Mouse (Mus musculus): ENCODE results near the gene 6430548M08Rik. TPM values are rescaled to one million over a fixed set of nuclear protein-coding genes. Genes with fewer than 3 reads are reported as not detected.

Gene 6430548M08Rik
- polyA plus RNA-seq, 1 experiment: 40.4 TPM

DNA sequence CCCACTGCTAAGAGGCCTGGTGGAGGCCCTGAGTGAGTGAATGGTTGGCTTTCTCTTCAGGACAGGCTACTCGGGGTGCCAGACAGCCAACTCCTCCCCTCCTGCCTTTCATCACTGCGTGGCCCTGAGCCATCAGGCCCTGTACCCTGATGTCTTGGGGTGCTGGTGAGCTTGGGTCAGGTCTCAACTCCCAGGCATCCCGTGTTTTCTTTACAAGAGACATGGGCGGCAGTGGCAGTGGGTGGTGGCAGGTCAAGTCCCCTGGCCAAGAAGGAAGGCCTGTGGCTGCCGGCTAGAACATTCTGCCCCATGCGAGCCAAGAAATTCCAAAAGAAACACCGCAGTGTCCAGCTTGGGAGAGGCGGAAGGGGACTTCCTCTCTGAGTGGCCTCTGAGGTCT lies 72.5 kb downstream of the 6430548M08Rik start:
- Histone ChIP-seq H3K4me3 (ENCODE audit: insufficient read depth, low read length) (no peak overlapping the region), H3K27ac (ENCODE audit: insufficient read depth, low read depth, low read length) (no peak overlapping the region), H3K4me1 (ENCODE audit: control insufficient read depth, insufficient read depth, low read length) (0 out of 2 replicates have a peak, but pooled peaks cover 5% of the 10 kb centered on the region)
- no peak for TF ChIP-seq POLR2A (IDR thresholded peaks at IDR 0.05; ENCODE audit: borderline replicate concordance, low read depth, low read length)
- no peak for TF ChIP-seq CTCF (IDR thresholded peaks at IDR 0.05; ENCODE audit: low read depth, low read length)

DNA sequence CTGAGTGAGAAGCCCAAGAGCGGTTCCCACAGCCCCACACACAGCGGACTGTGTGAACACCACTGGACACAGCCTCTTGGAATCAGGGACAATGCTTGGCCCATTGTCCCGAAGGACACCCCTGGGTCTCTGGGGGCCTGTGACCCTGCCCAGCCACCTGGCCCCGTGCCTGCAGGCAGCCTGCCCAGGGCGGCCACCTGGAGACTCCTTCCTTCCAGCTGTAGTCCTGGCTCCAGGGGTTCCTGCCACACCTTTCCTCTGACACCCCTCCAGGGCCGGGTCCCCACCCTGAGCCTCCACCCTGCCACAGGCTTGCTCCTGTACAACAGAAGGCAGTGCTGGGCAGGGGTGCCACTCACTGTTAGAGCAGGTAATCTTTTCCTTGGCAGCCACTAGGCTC lies 74.6 kb downstream of the 6430548M08Rik start:
- H3K4me3 ChIP-seq (ENCODE audit: insufficient read depth, low read length): no peak overlapping the region
- TF ChIP-seq POLR2A (IDR thresholded peaks at IDR 0.05; ENCODE audit: borderline replicate concordance, low read depth, low read length) (no peak), CTCF (IDR thresholded peaks at IDR 0.05; ENCODE audit: low read depth, low read length) (no peak)
- H3K27ac ChIP-seq (ENCODE audit: insufficient read depth, low read depth, low read length): no peak overlapping the region
- H3K4me1 ChIP-seq (ENCODE audit: control insufficient read depth, insufficient read depth, low read length): 0 out of 2 replicates have a peak, but pooled peaks cover 5% of the 10 kb centered on the region

DNA sequence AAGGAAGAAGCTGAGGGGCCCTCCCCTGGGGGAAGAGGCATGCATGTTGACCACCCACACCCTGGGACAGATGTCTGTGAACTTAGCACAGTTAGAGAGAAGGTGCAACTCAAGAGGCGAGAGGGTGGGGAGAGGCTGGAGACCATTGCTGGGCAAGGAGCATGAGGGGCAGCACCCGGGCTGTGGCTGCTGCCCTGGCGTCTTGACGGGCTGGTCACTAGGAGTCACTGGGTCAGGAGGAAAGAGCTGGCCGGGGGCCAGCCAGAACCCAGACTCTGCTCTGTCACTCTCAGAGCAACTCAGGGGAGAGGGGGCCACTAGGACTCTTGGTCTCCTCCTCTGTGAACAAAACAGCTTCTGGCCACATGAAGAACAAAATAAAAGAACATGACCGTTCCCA lies 75.5 kb downstream of the 6430548M08Rik start:
- no peak for TF ChIP-seq CTCF (IDR thresholded peaks at IDR 0.05; ENCODE audit: low read depth, low read length)
- no peak overlapping the region for H3K27ac ChIP-seq (ENCODE audit: insufficient read depth, low read depth, low read length)
- no peak overlapping the region for H3K4me3 ChIP-seq (ENCODE audit: insufficient read depth, low read length)
- 0 out of 2 replicates have a peak, but pooled peaks cover 5% of the 10 kb centered on the region for H3K4me1 ChIP-seq (ENCODE audit: control insufficient read depth, insufficient read depth, low read length)

DNA sequence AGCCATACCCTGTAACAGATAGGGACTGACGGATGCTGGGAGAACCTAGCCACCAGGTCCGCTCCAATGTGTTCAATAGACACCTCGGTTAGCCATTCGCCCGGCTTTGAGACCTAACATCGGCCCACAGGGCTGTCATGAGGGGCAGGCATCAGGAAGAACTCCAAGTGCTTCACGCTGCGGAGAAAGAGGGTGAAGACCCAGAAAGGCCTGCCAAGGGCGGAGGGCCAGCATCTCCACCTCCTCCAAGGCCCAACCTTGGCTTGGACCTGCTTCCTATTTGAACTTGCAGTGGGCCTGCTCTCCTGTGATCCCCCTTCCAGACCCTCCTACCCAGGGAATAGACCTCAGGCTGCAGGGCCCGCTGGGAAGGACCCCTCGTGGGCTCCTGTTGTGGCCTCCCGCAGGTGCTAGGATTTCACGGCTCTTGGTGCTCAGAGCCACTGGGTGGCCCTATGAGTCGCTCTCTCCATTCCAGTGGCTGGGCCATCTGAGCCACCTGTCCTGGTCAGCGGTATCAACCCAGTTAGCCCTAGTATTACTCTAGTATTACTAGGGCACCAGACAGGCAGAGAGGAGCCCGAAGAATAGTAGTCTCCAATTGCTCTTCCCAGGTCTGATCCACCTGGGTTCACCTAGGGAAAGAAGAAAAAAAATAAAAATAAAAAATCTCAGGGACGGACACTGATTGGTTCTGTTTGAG lies 76.3 kb downstream of the 6430548M08Rik start:
- TF ChIP-seq CTCF (IDR thresholded peaks at IDR 0.05; ENCODE audit: low read depth, low read length) (no peak), POLR2A (IDR thresholded peaks at IDR 0.05; ENCODE audit: borderline replicate concordance, low read depth, low read length) (no peak)
- H3K27ac ChIP-seq (ENCODE audit: insufficient read depth, low read depth, low read length): no peak overlapping the region
- H3K4me3 ChIP-seq (ENCODE audit: insufficient read depth, low read length): no peak overlapping the region
- 0 out of 2 replicates have a peak, but pooled peaks cover 5% of the 10 kb centered on the region for H3K4me1 ChIP-seq (ENCODE audit: control insufficient read depth, insufficient read depth, low read length)

DNA sequence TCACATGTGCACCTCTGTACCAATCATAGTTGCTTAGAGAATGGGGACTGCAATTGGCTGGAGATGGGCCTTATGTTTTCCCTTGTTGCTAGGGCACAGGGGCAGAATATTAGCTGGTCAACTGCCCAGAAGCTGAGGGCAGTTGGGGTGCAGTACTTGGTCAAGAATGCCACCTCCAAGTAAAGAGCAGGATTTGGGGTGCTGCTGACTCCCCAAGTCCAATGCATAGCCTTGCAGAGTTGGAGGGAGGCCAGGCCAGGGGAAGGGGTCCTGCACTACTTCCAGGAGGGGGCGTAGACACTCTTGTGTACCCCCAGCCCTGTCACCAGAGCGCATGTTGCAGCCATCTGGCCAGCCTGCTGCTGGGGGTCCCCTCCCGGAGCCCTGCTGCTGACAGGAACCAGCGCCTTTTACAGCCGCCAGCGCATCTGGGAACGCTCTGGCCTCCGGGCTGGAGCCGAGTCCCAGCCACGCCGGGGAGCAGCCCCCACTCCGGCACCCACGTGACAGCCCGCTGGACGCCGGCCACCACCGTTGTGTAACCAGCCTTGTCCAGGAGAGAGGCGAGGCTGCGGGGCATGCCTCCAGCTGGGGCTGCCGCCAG lies 77.0 kb downstream of the 6430548M08Rik start:
- Histone ChIP-seq H3K27ac (ENCODE audit: insufficient read depth, low read depth, low read length) (peak overlapping the region; percentile 11; the same call in 1 of the 2 replicates), H3K4me1 (ENCODE audit: control insufficient read depth, insufficient read depth, low read length) (0 out of 2 replicates have a peak, but pooled peaks cover 5% of the 10 kb centered on the region), H3K4me3 (ENCODE audit: insufficient read depth, low read length) (peak overlapping the region; percentile 26)
- TF ChIP-seq CTCF (IDR thresholded peaks at IDR 0.05; ENCODE audit: low read depth, low read length) (no peak), POLR2A (IDR thresholded peaks at IDR 0.05; ENCODE audit: borderline replicate concordance, low read depth, low read length) (no peak)

DNA sequence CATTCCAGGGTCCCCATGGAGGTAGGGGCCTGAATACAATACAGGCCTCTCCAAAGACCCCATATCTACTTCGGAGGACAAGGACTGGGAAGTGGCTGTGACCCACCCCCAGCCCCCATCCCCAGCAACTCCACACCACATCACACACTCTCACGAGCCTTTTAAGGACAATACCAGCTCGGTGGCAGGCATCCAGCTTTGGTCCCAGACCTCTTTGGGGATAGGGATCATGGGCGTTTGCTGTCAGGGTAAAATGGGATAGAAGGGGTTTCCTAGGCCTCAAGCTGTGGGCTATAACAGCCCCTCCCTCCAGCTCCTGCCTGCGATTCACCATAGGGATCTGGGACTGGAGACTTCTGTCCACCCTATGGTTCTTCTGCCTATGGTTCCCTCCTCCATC lies 77.7 kb downstream of the 6430548M08Rik start:
- H3K4me1 ChIP-seq (ENCODE audit: control insufficient read depth, insufficient read depth, low read length): 0 out of 2 replicates have a peak, but pooled peaks cover 5% of the 10 kb centered on the region
- H3K4me3 ChIP-seq (ENCODE audit: insufficient read depth, low read length): no peak overlapping the region
- TF ChIP-seq POLR2A (IDR thresholded peaks at IDR 0.05; ENCODE audit: borderline replicate concordance, low read depth, low read length) (no peak), CTCF (IDR thresholded peaks at IDR 0.05; ENCODE audit: low read depth, low read length) (no peak)
- H3K27ac ChIP-seq (ENCODE audit: insufficient read depth, low read depth, low read length): no peak overlapping the region

DNA sequence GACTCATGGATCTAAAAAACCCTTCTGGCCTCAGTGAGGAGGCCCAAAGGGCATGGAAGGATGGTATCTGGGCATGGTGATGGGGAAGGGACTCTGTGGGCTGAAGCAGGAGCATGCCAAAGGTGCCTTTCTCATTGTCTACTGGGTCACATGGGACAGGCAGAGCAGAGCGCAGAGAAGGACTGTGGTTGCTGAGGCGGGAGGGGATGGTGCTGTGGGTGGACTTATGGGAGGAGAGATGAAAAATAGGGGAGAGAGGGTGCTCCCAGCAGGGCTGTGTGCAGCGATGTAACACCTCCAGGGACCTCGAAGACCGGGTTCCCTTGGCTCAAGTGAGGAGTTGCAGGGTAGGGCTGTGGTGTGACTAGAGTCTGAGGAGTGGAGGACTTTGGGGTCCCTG lies 78.2 kb downstream of the 6430548M08Rik start:
- no peak overlapping the region for H3K4me3 ChIP-seq (ENCODE audit: insufficient read depth, low read length)
- no peak for TF ChIP-seq POLR2A (IDR thresholded peaks at IDR 0.05; ENCODE audit: borderline replicate concordance, low read depth, low read length)
- TF ChIP-seq CTCF (IDR thresholded peaks at IDR 0.05; ENCODE audit: low read depth, low read length): no peak
- H3K4me1 ChIP-seq (ENCODE audit: control insufficient read depth, insufficient read depth, low read length): 0 out of 2 replicates have a peak, but pooled peaks cover 5% of the 10 kb centered on the region
- H3K27ac ChIP-seq (ENCODE audit: insufficient read depth, low read depth, low read length): no peak overlapping the region

DNA sequence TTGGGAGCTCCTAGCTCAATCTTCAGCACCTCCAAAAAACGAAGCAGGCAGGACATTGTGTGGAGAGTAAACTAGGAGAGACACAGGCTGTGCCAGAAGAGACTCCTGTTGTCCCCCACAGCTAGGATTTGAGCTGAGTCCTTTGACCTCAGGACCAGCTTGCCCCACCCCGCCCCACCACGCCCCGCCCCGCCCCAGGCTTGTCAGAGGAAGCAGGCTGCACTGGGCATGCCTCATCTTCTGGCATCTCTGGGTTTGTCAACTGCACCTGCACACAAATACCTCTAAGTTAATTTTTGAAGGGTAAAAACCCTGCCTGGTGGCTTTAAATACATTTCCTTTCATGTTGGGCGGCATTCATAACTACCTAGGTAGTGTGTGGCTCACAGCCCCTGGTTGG lies 87.4 kb downstream of the 6430548M08Rik start:
- no peak overlapping the region for H3K27ac ChIP-seq (ENCODE audit: insufficient read depth, low read depth, low read length)
- TF ChIP-seq POLR2A (IDR thresholded peaks at IDR 0.05; ENCODE audit: borderline replicate concordance, low read depth, low read length) (no peak), CTCF (IDR thresholded peaks at IDR 0.05; ENCODE audit: low read depth, low read length) (no peak)

DNA sequence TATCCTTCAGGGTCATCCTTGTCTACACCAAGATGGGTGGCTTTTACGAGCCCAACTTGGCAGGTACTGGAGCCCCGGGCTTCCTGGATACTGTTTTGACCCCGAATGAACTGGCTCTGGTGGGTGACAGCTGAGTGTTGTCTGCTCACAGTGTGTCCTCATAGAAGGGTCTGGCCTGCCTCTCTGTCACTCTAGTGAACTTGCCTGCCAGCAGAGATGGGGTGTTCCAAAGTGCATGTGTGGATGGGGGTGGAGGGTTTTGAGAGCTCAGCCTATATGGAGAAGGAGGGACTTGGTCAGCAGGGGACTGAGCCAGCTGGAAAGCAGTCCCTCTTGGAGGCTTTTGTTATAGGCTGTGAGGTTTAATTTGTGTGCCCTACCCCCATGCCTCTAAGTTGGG lies 88.6 kb downstream of the 6430548M08Rik start:
- no peak overlapping the region for H3K4me3 ChIP-seq (ENCODE audit: insufficient read depth, low read length)
- TF ChIP-seq CTCF (IDR thresholded peaks at IDR 0.05; ENCODE audit: low read depth, low read length) (no peak), POLR2A (IDR thresholded peaks at IDR 0.05; ENCODE audit: borderline replicate concordance, low read depth, low read length) (no peak)
- H3K4me1 ChIP-seq (ENCODE audit: control insufficient read depth, insufficient read depth, low read length): no peaks in the 10 kb centered on the region
- H3K27ac ChIP-seq (ENCODE audit: insufficient read depth, low read depth, low read length): no peak overlapping the region

More for the DNA sequence above, 87.4 kb downstream of the 6430548M08Rik start:
- Histone ChIP-seq H3K4me1 (ENCODE audit: control insufficient read depth, insufficient read depth, low read length) (no peaks in the 10 kb centered on the region), H3K4me3 (ENCODE audit: insufficient read depth, low read length) (no peak overlapping the region)

DNA sequence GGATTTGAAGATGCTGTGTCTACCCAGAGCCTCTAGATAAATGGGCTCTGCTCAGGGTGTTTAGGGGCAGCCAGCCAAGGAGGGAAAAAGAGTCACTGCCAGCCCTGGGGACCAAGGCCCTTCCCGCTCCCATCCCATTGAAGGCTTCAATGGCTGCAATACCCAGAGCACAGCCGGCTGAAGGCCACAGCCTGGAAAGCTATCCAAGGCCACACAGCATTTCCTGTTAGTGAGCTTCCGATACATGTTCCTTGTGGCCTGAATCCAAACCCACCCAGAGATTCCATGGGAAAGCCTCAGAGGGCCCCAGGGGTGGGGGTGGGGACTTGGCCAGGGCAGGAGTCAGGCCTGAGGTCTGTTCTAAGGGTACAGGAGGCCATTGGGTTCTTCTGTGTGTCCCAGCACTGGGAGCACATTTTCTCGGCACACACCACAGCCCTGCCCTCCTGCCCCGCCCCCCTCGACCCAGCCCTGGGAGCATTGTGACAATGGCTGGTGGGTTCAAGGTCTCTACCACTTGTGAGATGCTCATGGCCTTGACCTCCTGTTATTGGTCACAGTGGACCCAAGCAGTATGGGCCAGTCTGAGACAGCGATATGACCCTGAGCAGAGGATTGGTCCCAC lies 90.9 kb downstream of the 6430548M08Rik start:
- H3K4me3 ChIP-seq (ENCODE audit: insufficient read depth, low read length): no peak overlapping the region
- TF ChIP-seq POLR2A (IDR thresholded peaks at IDR 0.05; ENCODE audit: borderline replicate concordance, low read depth, low read length) (no peak), CTCF (IDR thresholded peaks at IDR 0.05; ENCODE audit: low read depth, low read length) (no peak)
- no peak overlapping the region for H3K27ac ChIP-seq (ENCODE audit: insufficient read depth, low read depth, low read length)
- no peaks in the 10 kb centered on the region for H3K4me1 ChIP-seq (ENCODE audit: control insufficient read depth, insufficient read depth, low read length)
